Mouse (Mus musculus) natural killer cell, adult 2 months (primary cell): ENCODE data around the gene Sec1.

Experiments used
- DNase-seq, 2 experiments: peaks; one replicate each; pipeline ENCODE4 v3.0.0; 2022; ENCODE audit warnings: low spot score in 2 of 2

Gene Sec1

GRCm38 (mm10) chr7:45641391-45642040, 52.7 kb downstream of the Sec1 start:
- DNase-seq, result no peak

GRCm38 (mm10) chr7:45640191-45640957, 53.8 kb downstream of the Sec1 start:
- DNase-seq, result no peak

- no peak for DNase-seq
Observed at GRCm38 (mm10) chr7:45639561-45640027, 54.6 kb downstream of the Sec1 start, which contains the start of gene Mamstr. Gene Mamstr (plus strand): TSS chr7:45639977.

GRCm38 (mm10) chr7:45638623-45639401, 55.4 kb downstream of the Sec1 start:
- DNase-seq, result no peak

- DNase-seq, result no peak
Observed at GRCm38 (mm10) chr7:45637710-45638109, 56.5 kb downstream of the Sec1 start.

GRCm38 (mm10) chr7:45635711-45636688, 58.2 kb downstream of the Sec1 start:
- no peak for DNase-seq

GRCm38 (mm10) chr7:45634946-45635681, 59.1 kb downstream of the Sec1 start:
- DNase-seq, result peak; percentile 37 to 62

GRCm38 (mm10) chr7:45632499-45632898, 61.7 kb downstream of the Sec1 start:
- DNase-seq, result no peak

- no peak for DNase-seq
Observed at GRCm38 (mm10) chr7:45630064-45630907, 63.9 kb downstream of the Sec1 start.

GRCm38 (mm10) chr7:45628364-45629294, 65.6 kb downstream of the Sec1 start:
- DNase-seq, result peak; percentile 84 to 88
